Mouse (Mus musculus) spleen, adult 2 months (tissue): ENCODE results near the gene Lcorl. TPM values are rescaled to one million over a fixed set of nuclear protein-coding genes. Genes with fewer than 3 reads are reported as not detected.

Experiments
- DNase-seq, 2 experiments: peaks; one replicate each; pipeline versions ENCODE4 v3.0.0 to v3.0.0-alpha.2; 2012 to 2021; ENCODE audit warnings: low spot score in 2 of 2, low read depth in 1 of 2
- H3K27ac ChIP-seq: fragments of 200-500 bp; 2 replicates; pipeline ENCODE4 v1.5.1; 2012; ENCODE audit warnings: low read length, inconsistent platforms; ENCODE audit not compliant: insufficient read depth
- H3K27me3 ChIP-seq: fragments of 200-500 bp; 2 replicates; pipeline ENCODE4 v1.6.1; 2012; ENCODE audit warnings: mild to moderate bottlenecking, moderate library complexity, low read length, inconsistent platforms; ENCODE audit not compliant: control insufficient read depth, insufficient read depth
- H3K36me3 ChIP-seq: fragments of 200-500 bp; 2 replicates; pipeline ENCODE4 v1.6.1; 2012; ENCODE audit warnings: mild to moderate bottlenecking, low read length, inconsistent platforms; ENCODE audit not compliant: control insufficient read depth, insufficient read depth
- H3K4me1 ChIP-seq: fragments of 200-500 bp; 2 replicates; pipeline ENCODE4 v1.6.1; 2011; ENCODE audit warnings: inconsistent platforms; ENCODE audit not compliant: control insufficient read depth, insufficient read depth, insufficient read length
- H3K4me3 ChIP-seq: fragments of 200-500 bp; 2 replicates; pipeline ENCODE4 v1.5.1; 2011; ENCODE audit warnings: mild to moderate bottlenecking, inconsistent platforms; ENCODE audit not compliant: insufficient read depth, insufficient read length; ENCODE audit errors: extremely low read depth
- CTCF ChIP-seq: fragments of 200-500 bp; IDR thresholded peaks from 2 replicates; pipeline ENCODE4 v1.5.1; 2011; ENCODE audit warnings: mild to moderate bottlenecking, inconsistent platforms; ENCODE audit not compliant: insufficient read depth, insufficient read length, insufficient replicate concordance; ENCODE audit errors: extremely low read depth
- POLR2A ChIP-seq: fragments of 200-500 bp; IDR thresholded peaks from 2 replicates; pipeline ENCODE4 v1.6.1; 2011; ENCODE audit warnings: low read depth, low read length, inconsistent platforms
- WGBS: fragments of 180-500 bp; shearing (Covaris S2); methylation state at CpG from one replicate; pipeline ENCODE4 v1.1.7; 2018; 5-methylcytosine and 5-hydroxymethylcytosine counted together
- polyA plus RNA-seq: library from polyadenylated mRNA; depleted of rRNA; stranded (reverse); fragments of >200 nt; gene quantifications from 2 replicates; pipeline ENCODE4 v1.2.3, GENCODE M21; 2012; rRNA removed

Lcorl gene
- 0.50 and 1.3 TPM in 2 replicates for polyA plus RNA-seq

DNA sequence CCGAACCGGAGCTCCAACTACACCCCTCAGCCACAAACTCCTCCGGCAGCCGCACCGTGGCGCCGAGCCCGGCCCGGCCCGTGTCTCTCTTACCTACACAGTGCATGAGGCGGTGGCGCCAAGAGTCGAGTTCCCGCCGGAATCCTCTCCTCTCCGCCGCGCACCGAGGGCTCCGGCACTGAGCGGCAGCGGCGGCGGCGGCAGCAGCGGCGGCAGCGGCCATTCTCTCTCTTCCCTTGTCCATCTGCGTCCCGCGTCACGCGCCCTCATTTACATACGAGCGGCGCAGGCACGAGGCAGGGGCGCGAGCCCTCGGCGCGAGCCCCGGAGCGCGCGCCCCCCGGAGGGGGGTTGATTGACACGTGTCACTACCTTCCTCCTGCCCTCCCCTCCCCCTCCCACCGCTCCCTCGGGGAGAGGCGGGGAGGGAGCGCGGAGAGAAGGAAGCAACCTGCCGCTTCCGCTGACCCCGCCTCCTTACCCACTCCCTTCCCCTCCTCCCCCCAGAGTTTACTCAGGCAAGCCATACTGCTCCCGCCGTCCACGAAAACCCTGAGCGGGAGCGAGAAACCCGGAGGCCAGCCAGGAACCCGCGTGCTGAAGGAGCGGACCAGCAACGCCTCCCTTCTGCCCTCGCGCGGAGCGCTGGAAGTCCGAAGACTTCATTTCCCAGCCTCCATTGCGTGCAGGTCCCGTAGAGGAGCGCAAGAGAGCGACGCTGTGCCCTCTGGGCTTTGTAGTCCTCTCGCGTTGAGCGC, at the start of gene Lcorl:
Gene Lcorl, minus strand, starts transcription at position 362 of the 758 bp plus-strand sequence.
- peak within 1 kb of the TSS; percentile 95 for H3K27ac ChIP-seq
- no peaks in the 10 kb centered on the region for H3K27me3 ChIP-seq
- H3K36me3 ChIP-seq: no peaks in the 10 kb centered on the region
- TF ChIP-seq CTCF (no peak), POLR2A (peak; percentile 36)
- peak; percentile 92 to 93 for DNase-seq
- WGBS: under 1% methylated on average over 72 of the region's 79 CpGs
- H3K4me3 ChIP-seq: peak within 1 kb of the TSS; percentile 75
- H3K4me1 ChIP-seq: no peaks in the 10 kb centered on the region

DNA sequence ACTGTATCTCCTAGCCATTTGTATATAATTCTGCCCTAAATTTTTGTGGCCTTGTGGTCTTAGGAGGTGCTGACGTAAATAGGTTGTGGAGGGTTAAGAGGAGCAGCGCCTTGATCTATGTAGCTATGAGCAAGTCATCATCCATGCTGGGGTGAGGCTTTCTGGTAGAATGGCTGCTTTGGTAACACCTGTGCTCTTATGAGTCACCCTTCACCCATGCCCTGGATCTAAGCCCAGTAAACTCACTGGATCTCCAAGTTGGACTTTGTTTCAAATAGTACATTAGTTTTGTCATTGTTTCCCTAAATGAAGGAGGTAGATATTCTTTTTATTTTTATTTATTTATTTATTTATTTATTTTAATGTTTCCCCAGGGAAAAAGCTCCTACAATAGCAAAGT, 47.3 kb upstream of the Lcorl start:
- no peaks in the 10 kb centered on the region for H3K27me3 ChIP-seq
- 93% methylated on average over 2 of the region's 2 CpGs for WGBS
- no peak overlapping the region for H3K27ac ChIP-seq
- no peaks in the 10 kb centered on the region for H3K4me1 ChIP-seq
- no peak overlapping the region for H3K4me3 ChIP-seq
- TF ChIP-seq POLR2A (no peak), CTCF (no peak)
- no peak for DNase-seq
- H3K36me3 ChIP-seq: no peaks in the 10 kb centered on the region

DNA sequence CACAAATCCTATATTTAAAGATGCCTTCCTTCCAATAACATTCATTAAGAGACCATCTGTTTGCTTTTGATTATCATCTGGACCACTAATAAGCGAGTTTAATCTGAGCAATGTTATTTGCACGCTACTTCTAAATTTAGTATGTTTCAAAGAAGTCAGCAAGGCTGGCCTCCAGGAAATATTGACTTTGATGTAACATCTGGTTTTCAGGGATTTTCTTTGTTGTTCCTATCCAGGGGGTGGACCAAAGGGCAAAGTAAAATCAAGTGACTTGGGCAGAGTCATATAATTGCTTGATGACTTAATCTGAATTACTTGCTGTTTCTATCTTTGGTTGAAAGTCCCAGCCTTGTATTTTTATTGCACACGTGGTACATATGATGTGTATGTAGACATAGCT, 45.8 kb upstream of the Lcorl start:
- 82% methylated on average over 3 of the region's 3 CpGs for WGBS
- Histone ChIP-seq H3K36me3 (no peaks in the 10 kb centered on the region), H3K27ac (no peak overlapping the region), H3K4me1 (no peaks in the 10 kb centered on the region), H3K4me3 (no peak overlapping the region), H3K27me3 (no peaks in the 10 kb centered on the region)
- no peak for DNase-seq
- TF ChIP-seq CTCF (no peak), POLR2A (no peak)

DNA sequence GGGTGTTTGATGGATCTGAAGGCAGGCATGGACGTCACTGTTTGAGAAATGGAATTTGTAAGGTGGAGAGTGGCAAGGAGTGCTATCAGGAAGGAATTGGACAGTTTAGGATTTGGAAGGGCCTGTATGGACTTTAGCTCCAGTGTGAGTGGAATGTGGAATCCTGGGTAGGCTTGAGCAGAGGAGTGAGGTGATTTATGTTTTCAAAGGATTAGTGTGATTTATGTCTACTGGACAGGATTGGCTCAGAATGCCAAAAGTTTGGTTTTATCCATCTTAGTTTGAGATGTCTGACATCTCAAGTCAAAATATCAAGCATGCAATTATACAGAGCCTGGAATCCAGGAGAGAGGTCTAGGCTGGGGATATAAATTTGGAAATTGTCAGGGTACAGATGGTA, 37.9 kb upstream of the Lcorl start:
- Histone ChIP-seq H3K4me3 (no peak overlapping the region), H3K27me3 (no peaks in the 10 kb centered on the region), H3K27ac (no peak overlapping the region), H3K4me1 (no peaks in the 10 kb centered on the region), H3K36me3 (no peaks in the 10 kb centered on the region)
- DNase-seq: no peak
- TF ChIP-seq CTCF (no peak), POLR2A (no peak)
- 84% methylated on average over 1 of the region's 1 CpGs for WGBS

GRCm38 (mm10) chr5:45893696-45894095, 36.3 kb upstream of the Lcorl start:
- DNase-seq: no peak
- TF ChIP-seq POLR2A: no peak
- no peak for TF ChIP-seq CTCF
- Histone ChIP-seq H3K4me1 (no peaks in the 10 kb centered on the region), H3K4me3 (no peak overlapping the region), H3K36me3 (no peaks in the 10 kb centered on the region), H3K27ac (no peak overlapping the region), H3K27me3 (no peaks in the 10 kb centered on the region)
- 92% methylated on average over 3 of the region's 3 CpGs for WGBS

GRCm38 (mm10) chr5:45876328-45876727, 18.9 kb upstream of the Lcorl start:
- H3K4me1 ChIP-seq: no peaks in the 10 kb centered on the region
- TF ChIP-seq CTCF: no peak
- no peak for TF ChIP-seq POLR2A
- WGBS: 71% methylated on average over 1 of the region's 1 CpGs
- DNase-seq: no peak
- H3K27me3 ChIP-seq: no peaks in the 10 kb centered on the region
- H3K4me3 ChIP-seq: no peak overlapping the region
- H3K36me3 ChIP-seq: no peaks in the 10 kb centered on the region
- H3K27ac ChIP-seq: no peak overlapping the region

- Histone ChIP-seq H3K36me3 (no peaks in the 10 kb centered on the region), H3K27ac (no peak overlapping the region), H3K4me1 (no peaks in the 10 kb centered on the region), H3K4me3 (no peak overlapping the region), H3K27me3 (no peaks in the 10 kb centered on the region)
- no peak for TF ChIP-seq CTCF
- no peak for TF ChIP-seq POLR2A
- no peak for DNase-seq
- WGBS: 92% methylated on average over 4 of the region's 4 CpGs
Measured at GRCm38 (mm10) chr5:45875472-45875871, 18.1 kb upstream of the Lcorl start.
